Mouse (Mus musculus) spleen, postnatal 36 days (tissue): ENCODE data around the gene Col9a2.

Experiments used
- DNase-seq, 2 experiments: peaks; one replicate each; pipeline ENCODE4 v3.0.0; 2022; ENCODE audit warnings: low spot score in 2 of 2, mixed read lengths in 1 of 2

The Col9a2 gene

DNA sequence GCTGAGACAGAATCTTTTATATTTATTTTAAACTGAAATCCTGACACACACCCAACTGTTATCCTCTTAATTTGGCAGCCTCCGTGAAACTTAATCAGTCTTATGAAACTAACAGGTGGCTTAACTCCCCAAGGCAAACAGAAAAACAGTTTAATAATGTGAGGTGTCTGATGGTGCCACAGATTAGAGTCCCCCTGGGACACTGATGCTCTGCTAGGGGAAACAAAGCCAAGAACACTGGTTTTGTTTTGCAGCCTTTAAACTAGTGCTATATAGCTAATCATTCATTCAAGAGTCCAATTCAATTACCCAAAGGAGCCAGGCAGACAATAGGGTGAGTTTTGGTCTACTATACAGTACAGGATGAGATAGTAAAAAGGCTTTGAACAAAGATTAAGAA, 41.2 kb downstream of the Col9a2 start:
- no peak for DNase-seq

DNA sequence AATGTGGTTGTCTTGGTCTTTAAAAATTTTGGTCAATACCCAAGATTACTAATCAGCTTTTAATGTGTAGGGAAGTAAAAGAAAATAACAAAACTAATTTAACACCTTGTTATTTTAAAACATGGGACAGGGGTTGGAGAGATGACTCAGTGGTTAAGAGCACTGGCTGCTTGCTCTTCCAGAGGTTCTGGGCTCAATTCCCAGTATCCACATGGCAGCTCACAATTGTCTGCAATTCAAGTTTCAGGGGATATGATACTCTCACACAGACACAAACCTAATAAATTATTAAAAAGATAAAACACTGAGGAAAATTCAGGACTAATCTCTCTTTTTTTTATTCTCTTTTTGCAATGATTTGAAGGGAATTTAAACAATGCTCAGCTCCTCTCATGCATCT, 45.3 kb downstream of the Col9a2 start:
- DNase-seq = no peak

DNA sequence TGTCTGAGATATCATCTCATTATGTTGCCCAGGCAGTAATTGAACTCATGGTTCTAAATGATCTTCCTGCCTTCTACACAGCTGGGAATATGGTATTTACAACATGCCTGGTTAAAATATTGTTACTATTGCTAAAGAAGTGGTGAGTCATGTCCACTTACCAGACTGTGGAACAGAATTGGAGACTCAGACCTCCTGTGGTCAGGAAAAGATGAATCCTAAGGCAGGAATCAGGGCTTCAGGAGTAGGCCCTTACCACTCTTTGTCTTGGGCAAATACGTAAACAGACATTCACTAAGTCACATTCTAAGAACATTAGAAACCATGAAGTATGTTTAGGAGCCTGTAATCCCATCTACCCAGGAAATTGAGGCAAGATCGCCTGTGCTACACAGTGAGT, 49.5 kb downstream of the Col9a2 start:
- DNase-seq = no peak

DNA sequence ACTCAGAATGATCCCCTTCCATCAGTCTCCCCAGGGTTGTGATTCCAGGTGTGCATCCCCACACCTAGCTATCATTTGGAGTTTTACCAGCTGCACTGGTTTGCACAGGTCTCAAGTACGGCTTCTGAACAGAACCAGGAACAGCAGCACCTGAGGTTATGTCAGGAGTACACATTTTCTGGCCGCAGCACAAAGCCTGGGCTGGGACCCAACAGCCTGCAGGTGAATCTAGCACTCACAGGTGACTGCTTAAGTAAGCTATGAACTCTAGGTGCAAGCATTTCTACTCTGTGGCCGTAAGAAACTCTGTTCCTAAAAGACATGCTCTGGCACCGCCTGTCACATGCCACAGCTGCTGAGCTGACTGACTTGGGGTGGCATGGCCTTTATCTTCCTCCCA, 51.0 kb downstream of the Col9a2 start:
- no peak for DNase-seq

DNA sequence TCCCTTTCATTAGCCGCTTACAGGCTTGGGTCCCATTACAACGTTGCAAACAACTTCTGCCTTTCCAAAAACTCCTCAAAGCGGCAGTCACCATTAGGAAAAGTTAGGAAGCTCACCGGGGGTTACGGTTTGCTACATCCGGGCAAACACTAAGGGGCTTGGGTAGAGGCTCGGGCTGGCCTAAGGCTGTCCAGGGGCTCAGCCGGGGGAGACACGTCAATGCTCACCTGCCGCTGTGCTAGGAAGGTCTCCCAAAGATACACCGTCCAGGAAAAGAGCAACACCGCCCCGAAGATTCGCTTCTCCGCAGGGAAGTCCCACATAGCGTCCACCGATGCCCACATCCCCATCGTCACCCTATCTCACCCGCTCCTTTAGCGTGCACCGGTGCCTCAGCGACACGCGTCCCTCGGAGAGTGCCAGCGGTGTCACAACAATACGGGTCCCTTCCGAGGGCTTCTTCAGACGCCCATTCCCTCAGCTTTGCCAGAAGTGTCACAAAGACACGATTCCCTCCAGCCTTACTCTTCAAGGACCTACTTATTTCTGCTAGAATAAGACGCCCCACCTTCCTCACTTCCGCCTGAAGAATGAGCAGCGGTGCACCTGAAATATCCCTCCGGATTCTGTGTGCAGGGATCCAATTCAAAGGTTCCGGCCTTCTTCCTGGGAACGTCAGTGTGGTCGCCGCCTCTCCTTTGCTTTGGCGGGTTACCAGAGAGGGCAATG, 58.6 kb downstream of the Col9a2 start, which contains the start of gene Zmpste24:
Gene Zmpste24, minus strand, starts transcription at position 592 of the 729 bp plus-strand sequence.
- DNase-seq = peak; percentile 73 to 79

DNA sequence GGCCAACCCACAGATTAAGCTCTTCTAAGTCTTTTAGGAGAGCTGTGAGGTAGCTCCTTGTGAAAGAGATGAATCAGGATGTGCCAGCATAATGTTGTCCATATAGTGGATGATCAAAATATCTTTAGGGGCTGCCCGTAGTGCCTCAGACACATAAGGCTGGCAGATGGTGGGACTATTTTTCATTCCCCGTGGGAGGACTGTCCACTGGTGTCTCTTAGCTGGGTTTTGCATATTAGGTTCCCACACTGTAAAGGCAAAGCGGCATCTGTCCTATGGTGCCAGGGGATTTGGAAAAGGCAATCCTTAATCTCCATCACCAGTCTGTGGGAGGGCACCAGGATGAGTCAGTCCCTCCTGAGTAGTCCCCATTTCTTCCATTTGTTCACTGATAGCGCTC, 64.1 kb downstream of the Col9a2 start:
- no peak for DNase-seq
